Mouse (Mus musculus) embryonic facial prominence, embryonic 14.5 days (tissue): ENCODE measurements around the gene Rapgef2. TPM values are rescaled to one million over a fixed set of nuclear protein-coding genes. Genes with fewer than 3 reads are reported as not detected.

Experiments
- ATAC-seq: fragments of 200-750 bp; cut with Nextera tagmentation; 2 replicates; pipeline ENCODE4 v1.8.0; 2017; ENCODE audit warnings: low read depth, moderate number of reproducible peaks, moderate TSS enrichment
- DNase-seq: peaks from one replicate; pipeline ENCODE4 v3.0.0-alpha.2; 2015; ENCODE audit warnings: low spot score
- H3K27ac ChIP-seq: fragments of 300-500 bp; sonication (generic); replicated peaks from 2 replicates; pipeline ENCODE4 v1.5.1; 2014; ENCODE audit warnings: low read depth, mild to moderate bottlenecking, low read length, moderate library complexity
- H3K27me3 ChIP-seq: fragments of 300-500 bp; sonication (generic); replicated peaks from 2 replicates; pipeline ENCODE4 v1.6.1; 2014; ENCODE audit warnings: low read length; ENCODE audit not compliant: control insufficient read depth, insufficient read depth
- H3K36me3 ChIP-seq: fragments of 300-500 bp; sonication (generic); 2 replicates; pipeline ENCODE4 v1.6.1; 2014; ENCODE audit warnings: low read length, mixed read lengths; ENCODE audit not compliant: control insufficient read depth, insufficient read depth
- H3K4me1 ChIP-seq: fragments of 300-500 bp; sonication (generic); 2 replicates; pipeline ENCODE4 v1.6.1; 2014; ENCODE audit warnings: antibody characterized with exemption, low read length; ENCODE audit not compliant: control insufficient read depth, insufficient read depth
- H3K4me2 ChIP-seq: fragments of 300-500 bp; sonication (generic); 2 replicates; pipeline ENCODE4 v1.6.1; 2014; ENCODE audit warnings: low read depth, mild to moderate bottlenecking, low read length, moderate library complexity, mixed read lengths
- H3K4me3 ChIP-seq: fragments of 300-500 bp; sonication (generic); 2 replicates; pipeline ENCODE4 v1.5.1; 2014; ENCODE audit warnings: low read depth, mild to moderate bottlenecking, low read length
- H3K9ac ChIP-seq: fragments of 300-500 bp; sonication (generic); 2 replicates; pipeline ENCODE4 v1.6.1; 2014; ENCODE audit warnings: low read depth, mild to moderate bottlenecking, low read length, moderate library complexity, mixed read lengths
- H3K9me3 ChIP-seq: fragments of 300-500 bp; sonication (generic); 2 replicates; pipeline ENCODE4 v1.6.1; 2016; ENCODE audit warnings: low read length; ENCODE audit not compliant: control insufficient read depth
- WGBS: fragments of 180-500 bp; shearing (Covaris S2); extraction: QIAGEN DNeasy Blood & Tissue Kit; methylation state at CpG from one replicate; pipeline ENCODE4 v1.1.7; 2014; 5-methylcytosine and 5-hydroxymethylcytosine counted together
- polyA plus RNA-seq: library from polyadenylated mRNA; unstranded; fragments of >200 nt; fragmentation: Nextera tagmentation; extraction: Ambion mirVana; gene quantifications from 2 replicates; pipeline ENCODE4 v1.2.1, GENCODE M21; 2014

Gene Rapgef2
- polyA plus RNA-seq, 1 experiment from 2014 or later, result 8.5 TPM

- DNase-seq (peak; percentile 49), ATAC-seq (peak; percentile 64; the same call in 1 of the 2 replicates)
- peaks cover 15% of the 10 kb centered on the region for H3K4me1 ChIP-seq
- H3K27me3 ChIP-seq, result no peaks in the 10 kb centered on the region
- H3K9ac ChIP-seq, result no peak overlapping the region
- no peaks in the 10 kb centered on the region for H3K9me3 ChIP-seq
- H3K36me3 ChIP-seq, result no peaks in the 10 kb centered on the region
- 71% methylated on average over 6 of the region's 6 CpGs for WGBS
- H3K4me3 ChIP-seq, result peak overlapping the region; percentile 18; the same call in 1 of the 2 replicates
- peak overlapping the region; percentile 50; the same call in 1 of the 2 replicates for H3K4me2 ChIP-seq
- no peak overlapping the region for H3K27ac ChIP-seq
Observed at GRCm38 (mm10) chr3:79144085-79144484, 142.2 kb downstream of the Rapgef2 start.

- Histone ChIP-seq H3K9ac (no peak overlapping the region), H3K27ac (no peak overlapping the region), H3K4me3 (no peak overlapping the region), H3K36me3 (no peaks in the 10 kb centered on the region), H3K27me3 (no peaks in the 10 kb centered on the region), H3K9me3 (no peaks in the 10 kb centered on the region), H3K4me2 (no peak overlapping the region), H3K4me1 (no peaks in the 10 kb centered on the region)
- 54% methylated on average over 3 of the region's 3 CpGs for WGBS
- DNase-seq (peak; percentile 58), ATAC-seq (0 out of 2 replicates have a peak, but pooled peaks have one; percentile 37)
Observed at GRCm38 (mm10) chr3:79139245-79139644, 147.1 kb downstream of the Rapgef2 start.

GRCm38 (mm10) chr3:79138601-79139000 lies 147.7 kb downstream of the Rapgef2 start:
- Histone ChIP-seq H3K36me3 (no peaks in the 10 kb centered on the region), H3K27me3 (no peaks in the 10 kb centered on the region), H3K27ac (no peak overlapping the region), H3K9ac (no peak overlapping the region), H3K9me3 (no peaks in the 10 kb centered on the region), H3K4me2 (no peak overlapping the region), H3K4me1 (no peaks in the 10 kb centered on the region), H3K4me3 (no peak overlapping the region)
- DNase-seq (no peak), ATAC-seq (no peak)

GRCm38 (mm10) chr3:79130991-79131390 lies 155.3 kb downstream of the Rapgef2 start:
- Histone ChIP-seq H3K27ac (no peak overlapping the region), H3K27me3 (no peaks in the 10 kb centered on the region), H3K9me3 (no peaks in the 10 kb centered on the region), H3K36me3 (no peaks in the 10 kb centered on the region), H3K4me1 (no peaks in the 10 kb centered on the region), H3K4me3 (no peak overlapping the region), H3K4me2 (no peak overlapping the region), H3K9ac (no peak overlapping the region)
- 81% methylated on average over 3 of the region's 3 CpGs for whole genome bisulfite sequencing
- no peak for ATAC-seq
- no peak for DNase-seq

GRCm38 (mm10) chr3:79129044-79129600 lies 157.2 kb downstream of the Rapgef2 start:
- Histone ChIP-seq H3K4me3 (no peak overlapping the region), H3K27ac (no peak overlapping the region; the same call in 1 of the 2 replicates)
- peak; percentile 51; the same call in 1 of the 2 replicates for ATAC-seq

GRCm38 (mm10) chr3:79127797-79128196 lies 158.5 kb downstream of the Rapgef2 start:
- Histone ChIP-seq H3K27me3 (no peaks in the 10 kb centered on the region), H3K4me2 (no peak overlapping the region), H3K9ac (no peak overlapping the region), H3K4me3 (no peak overlapping the region), H3K9me3 (no peaks in the 10 kb centered on the region), H3K27ac (no peak overlapping the region), H3K36me3 (no peaks in the 10 kb centered on the region), H3K4me1 (no peaks in the 10 kb centered on the region)
- no peak for DNase-seq
- 85% methylated on average over 2 of the region's 2 CpGs for WGBS
- no peak for ATAC-seq

More at GRCm38 (mm10) chr3:79129044-79129600, 157.2 kb downstream of the Rapgef2 start:
- no peaks in the 10 kb centered on the region for H3K9me3 ChIP-seq
- H3K4me1 ChIP-seq, result no peaks in the 10 kb centered on the region
- no peak overlapping the region for H3K4me2 ChIP-seq
- H3K27me3 ChIP-seq, result no peaks in the 10 kb centered on the region
- H3K36me3 ChIP-seq, result no peaks in the 10 kb centered on the region
- no peak overlapping the region for H3K9ac ChIP-seq
- 49% methylated on average over 6 of the region's 6 CpGs for WGBS
- peak; percentile 73 for DNase-seq

GRCm38 (mm10) chr3:79126857-79127256 lies 159.5 kb downstream of the Rapgef2 start:
- H3K9ac ChIP-seq, result no peak overlapping the region
- no peaks in the 10 kb centered on the region for H3K9me3 ChIP-seq
- H3K4me3 ChIP-seq, result no peak overlapping the region
- no peaks in the 10 kb centered on the region for H3K4me1 ChIP-seq
- H3K36me3 ChIP-seq, result no peaks in the 10 kb centered on the region
- no peak for DNase-seq
- no peak overlapping the region for H3K27ac ChIP-seq
- no peaks in the 10 kb centered on the region for H3K27me3 ChIP-seq
- 92% methylated on average over 6 of the region's 6 CpGs for WGBS
- no peak overlapping the region for H3K4me2 ChIP-seq
- no peak for ATAC-seq

- peak; percentile 17 for DNase-seq
- Histone ChIP-seq H3K27ac (no peak overlapping the region), H3K9me3 (no peaks in the 10 kb centered on the region), H3K4me2 (no peak overlapping the region), H3K27me3 (no peaks in the 10 kb centered on the region), H3K9ac (no peak overlapping the region), H3K36me3 (no peaks in the 10 kb centered on the region), H3K4me1 (no peaks in the 10 kb centered on the region), H3K4me3 (no peak overlapping the region)
- WGBS, result 61% methylated on average over 7 of the region's 7 CpGs
- no peak for ATAC-seq
Observed at GRCm38 (mm10) chr3:79121391-79121790, 164.9 kb downstream of the Rapgef2 start.

- Histone ChIP-seq H3K27ac (no peak overlapping the region), H3K36me3 (no peaks in the 10 kb centered on the region), H3K4me3 (no peak overlapping the region), H3K9ac (no peak overlapping the region), H3K27me3 (no peaks in the 10 kb centered on the region), H3K4me1 (no peaks in the 10 kb centered on the region), H3K4me2 (no peak overlapping the region), H3K9me3 (no peaks in the 10 kb centered on the region)
- DNase-seq (no peak), ATAC-seq (no peak)
- 92% methylated on average over 12 of the region's 12 CpGs for WGBS
Observed at GRCm38 (mm10) chr3:79119983-79120382, 166.3 kb downstream of the Rapgef2 start.
